ENCODE assay signal across 14 mouse cellular contexts in genomic region chr16:55571106-55571505, GRCm38 (mm10).
DNase-seq lines count a peak whose midpoint lies in the region; ATAC-seq and TF ChIP-seq lines count a peak whose summit lies in the region.
"Had no signal": no experiment of that assay in that cellular context is flagged by ENCODE, and none has a peak within 500 bp of the region (broad histone marks: within the 10 kb centered on the region; RNA-seq: fewer than 3 reads in every experiment).

No protein-coding gene starts in this region.

- no peaks in the 10 kb centered on the region for H3K9me3 ChIP-seq in intestine, embryonic 16.5 days (ENCODE audit: control insufficient read depth, low read length)
- no peaks in the 10 kb centered on the region for H3K9me3 ChIP-seq in lung, postnatal 0 days (ENCODE audit: low read length)
- H3K9me3 ChIP-seq: embryonic facial prominence, embryonic 12.5 days; limb, embryonic 12.5 days; neural tube, embryonic 12.5 days had no signal

- no peak overlapping the region for H3K9ac ChIP-seq in intestine, embryonic 16.5 days (ENCODE audit: low read depth, low read length)
- no peak overlapping the region for H3K9ac ChIP-seq in lung, postnatal 0 days (replicated peaks; ENCODE audit: low read depth)
- H3K9ac ChIP-seq: embryonic facial prominence, embryonic 12.5 days; limb, embryonic 12.5 days; neural tube, embryonic 12.5 days had no signal

- TF ChIP-seq CTCF in lung, postnatal 0 days (IDR thresholded peaks at IDR 0.05): no peak

- ATAC-seq in intestine, embryonic 16.5 days: peak; percentile 54; the same call in 1 of the 2 replicates
- peak; percentile 92 for ATAC-seq in lung, postnatal 0 days
- ATAC-seq: forebrain, embryonic 16.5 days had no signal

- H3K4me1 ChIP-seq in intestine, embryonic 16.5 days (ENCODE audit: control insufficient read depth, insufficient read depth, low read length): no peaks in the 10 kb centered on the region
- H3K4me1 ChIP-seq in lung, postnatal 0 days (ENCODE audit: insufficient read depth, low read depth, low read length): no peaks in the 10 kb centered on the region
- H3K4me1 ChIP-seq: embryonic facial prominence, embryonic 12.5 days; limb, embryonic 12.5 days; neural tube, embryonic 12.5 days had no signal

- H3K4me2 ChIP-seq in intestine, embryonic 16.5 days (ENCODE audit: low read depth, low read length): no peak overlapping the region
- no peak overlapping the region for H3K4me2 ChIP-seq in lung, postnatal 0 days (replicated peaks; ENCODE audit: low read depth, low read length)
- H3K4me2 ChIP-seq: embryonic facial prominence, embryonic 12.5 days; limb, embryonic 12.5 days; neural tube, embryonic 12.5 days had no signal

- H3K36me3 ChIP-seq in intestine, embryonic 16.5 days (ENCODE audit: control insufficient read depth, insufficient read depth, low read length): no peaks in the 10 kb centered on the region
- H3K36me3 ChIP-seq in lung, postnatal 0 days (ENCODE audit: insufficient read depth, low read length): no peaks in the 10 kb centered on the region
- H3K36me3 ChIP-seq: embryonic facial prominence, embryonic 12.5 days; limb, embryonic 12.5 days; neural tube, embryonic 12.5 days had no signal

- no peaks in the 10 kb centered on the region for H3K27me3 ChIP-seq in intestine, embryonic 16.5 days (replicated peaks; ENCODE audit: control insufficient read depth, insufficient read depth, low read length)
- H3K27me3 ChIP-seq in lung, postnatal 0 days (replicated peaks; ENCODE audit: insufficient read depth, low read length): no peaks in the 10 kb centered on the region
- H3K27me3 ChIP-seq: embryonic facial prominence, embryonic 12.5 days; limb, embryonic 12.5 days; neural tube, embryonic 12.5 days had no signal

- no peak overlapping the region for H3K4me3 ChIP-seq in intestine, embryonic 16.5 days (ENCODE audit: low read length)
- no peak overlapping the region for H3K4me3 ChIP-seq in lung, postnatal 0 days (ENCODE audit: low read depth, low read length)
- H3K4me3 ChIP-seq: embryonic facial prominence, embryonic 12.5 days; limb, embryonic 12.5 days; neural tube, embryonic 12.5 days had no signal

- no peak overlapping the region for H3K27ac ChIP-seq in intestine, embryonic 16.5 days (ENCODE audit: low read length)
- 0 out of 2 replicates have a peak overlapping the region, but pooled peaks have one; percentile 16 for H3K27ac ChIP-seq in lung, postnatal 0 days (ENCODE audit: low read length)
- H3K27ac ChIP-seq: embryonic facial prominence, embryonic 12.5 days; limb, embryonic 12.5 days; neural tube, embryonic 12.5 days had no signal

- DNase-seq in kidney, adult 11 months: peak; percentile 25
- no peak for DNase-seq in kidney, adult 18-20 months
- DNase-seq in heart, adult 9 months (ENCODE audit: low spot score in 2 of 2): peak; percentile 58 to 60
- DNase-seq in lung, postnatal 0 days (ENCODE audit: low spot score): peak; percentile 90
- DNase-seq in layer of hippocampus, adult 11-12 months (ENCODE audit: low spot score): no peak
- no peak for DNase-seq in right cerebral cortex, postnatal 14 days
- DNase-seq: cerebellum, adult 18-20 months; right cerebral cortex, postnatal 4 days; thymus, adult 2 months had no signal

- peak; percentile 58 for TF ChIP-seq EP300 in lung, postnatal 0 days (IDR thresholded peaks at IDR 0.05)

- WGBS in intestine, embryonic 16.5 days: 51% methylated on average over 7 of the region's 7 CpGs
- WGBS in lung, postnatal 0 days: 43% methylated on average over 7 of the region's 7 CpGs

Comparison
In these comparisons a context has a peak if more than half of its experiments do, and no peak if none do; other contexts are left out.
1. DNase-seq: peak in kidney, adult 11 months (single experiment), heart, adult 9 months (2 of 2) and lung, postnatal 0 days (single experiment); none in kidney, adult 18-20 months (single experiment), layer of hippocampus, adult 11-12 months (single experiment) and right cerebral cortex, postnatal 14 days (single experiment).